Mouse (Mus musculus) midbrain, embryonic 11.5 days (tissue): ENCODE results near the gene Ptpn14. TPM values are rescaled to one million over a fixed set of nuclear protein-coding genes. Genes with fewer than 3 reads are reported as not detected.

ENCODE experiments used
- ATAC-seq: fragments of 200-750 bp; cut with Nextera tagmentation; 2 replicates; pipeline ENCODE4 v1.8.0; 2017; ENCODE audit warnings: moderate TSS enrichment, moderate library complexity; ENCODE audit not compliant: low FRiP score
- DNase-seq: peaks from one replicate; pipeline ENCODE4 v3.0.0; 2015; ENCODE audit warnings: low spot score; ENCODE audit errors: missing footprints
- H3K27ac ChIP-seq: fragments of 300-500 bp; sonication (generic); 2 replicates; pipeline ENCODE4 v1.5.1; 2014; ENCODE audit warnings: low read depth, low read length
- H3K27me3 ChIP-seq: fragments of 300-500 bp; sonication (generic); 2 replicates; pipeline ENCODE4 v1.6.1; 2014; ENCODE audit warnings: mild to moderate bottlenecking, low read length, moderate library complexity, mixed read lengths; ENCODE audit not compliant: control insufficient read depth, insufficient read depth
- H3K36me3 ChIP-seq: fragments of 300-500 bp; sonication (generic); 2 replicates; pipeline ENCODE4 v1.6.1; 2014; ENCODE audit warnings: mild to moderate bottlenecking, low read length, moderate library complexity, mixed read lengths; ENCODE audit not compliant: control insufficient read depth, insufficient read depth
- H3K4me1 ChIP-seq: fragments of 300-500 bp; sonication (generic); 2 replicates; pipeline ENCODE4 v1.6.1; 2014; ENCODE audit warnings: low read length; ENCODE audit not compliant: control insufficient read depth, insufficient read depth
- H3K4me2 ChIP-seq: fragments of 300-500 bp; sonication (generic); 2 replicates; pipeline ENCODE4 v1.6.1; 2014; ENCODE audit warnings: mild to moderate bottlenecking, moderate library complexity
- H3K4me3 ChIP-seq: fragments of 300-500 bp; sonication (generic); 2 replicates; pipeline ENCODE4 v1.5.1; 2014; ENCODE audit warnings: low read depth, low read length
- H3K9ac ChIP-seq: fragments of 300-500 bp; sonication (generic); 2 replicates; pipeline ENCODE4 v1.6.1; 2014; ENCODE audit warnings: low read length
- H3K9me3 ChIP-seq: fragments of 300-500 bp; sonication (generic); 2 replicates; pipeline ENCODE4 v1.6.1; 2016; ENCODE audit warnings: low read length; ENCODE audit not compliant: control insufficient read depth
- WGBS: fragments of 180-500 bp; shearing (Covaris S2); extraction: QIAGEN DNeasy Blood & Tissue Kit; methylation state at CpG from one replicate; pipeline ENCODE4 v1.1.7; 2014; 5-methylcytosine and 5-hydroxymethylcytosine counted together
- polyA plus RNA-seq: library from polyadenylated mRNA; unstranded; fragments of >200 nt; fragmentation: Nextera tagmentation; extraction: Ambion mirVana; gene quantifications from 2 replicates; pipeline ENCODE4 v1.2.1, GENCODE M21; 2014

Ptpn14 gene
- polyA plus RNA-seq, 1 experiment from 2014 or later: 4.3 TPM

DNA sequence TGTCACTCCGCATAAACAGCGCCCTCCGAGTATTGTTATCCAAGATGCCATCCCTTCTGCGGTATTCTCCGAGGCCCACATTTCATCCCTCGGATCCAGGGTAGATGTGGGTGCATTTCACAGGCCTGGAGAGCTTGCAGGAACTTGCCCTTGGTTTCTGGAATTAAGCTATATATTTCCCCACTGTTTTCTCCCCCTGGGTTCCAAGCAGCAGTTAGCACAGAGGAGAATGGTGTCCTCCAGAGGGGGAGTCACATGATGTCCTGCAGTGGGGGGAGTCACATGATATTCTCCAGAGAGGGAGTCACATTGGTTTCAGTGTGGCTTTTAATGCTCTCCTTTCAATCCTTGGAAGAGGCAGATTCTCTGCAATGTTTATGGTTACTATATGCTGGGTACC is 130.3 kb downstream of the Ptpn14 start:
- Histone ChIP-seq H3K4me1 (no peaks in the 10 kb centered on the region), H3K4me2 (no peak overlapping the region), H3K27ac (no peak overlapping the region), H3K36me3 (no peaks in the 10 kb centered on the region; the same call in 1 of the 2 replicates), H3K9ac (no peak overlapping the region), H3K9me3 (no peaks in the 10 kb centered on the region), H3K27me3 (no peaks in the 10 kb centered on the region), H3K4me3 (no peak overlapping the region)
- WGBS: 93% methylated on average over 6 of the region's 6 CpGs
- DNase-seq (no peak), ATAC-seq (no peak)

- no peaks in the 10 kb centered on the region for H3K9me3 ChIP-seq
- no peaks in the 10 kb centered on the region; the same call in 1 of the 2 replicates for H3K36me3 ChIP-seq
- H3K27ac ChIP-seq: no peak overlapping the region
- H3K4me2 ChIP-seq: no peak overlapping the region
- WGBS: 85% methylated on average over 17 of the region's 17 CpGs
- H3K4me3 ChIP-seq: no peak overlapping the region
- ATAC-seq: no peak
- H3K27me3 ChIP-seq: no peaks in the 10 kb centered on the region
- H3K4me1 ChIP-seq: no peaks in the 10 kb centered on the region
- DNase-seq: no peak
- H3K9ac ChIP-seq: no peak overlapping the region
Observed at GRCm38 (mm10) chr1:189860112-189860941, 132.3 kb downstream of the Ptpn14 start.

DNA sequence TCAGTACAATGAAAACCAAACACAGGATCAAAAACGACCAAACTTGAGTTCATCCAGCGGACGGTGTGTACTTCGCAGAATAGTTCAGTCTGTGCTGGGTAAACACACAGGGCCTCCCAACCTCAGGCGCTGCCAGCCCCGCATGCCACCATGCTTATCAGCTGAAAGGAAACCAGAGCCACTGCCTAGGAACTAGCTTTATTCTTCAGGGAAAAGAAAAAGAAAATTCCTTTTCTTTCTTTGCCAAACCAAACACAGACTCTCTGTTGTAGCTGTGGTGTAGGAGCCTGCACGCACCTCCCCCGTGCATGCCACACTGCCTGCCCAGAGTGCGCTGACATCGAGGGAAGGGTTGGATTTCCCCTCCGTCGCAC is 132.9 kb downstream of the Ptpn14 start:
- ATAC-seq: no peak
- WGBS: 83% methylated on average over 12 of the region's 12 CpGs
- H3K9ac ChIP-seq: no peak overlapping the region

GRCm38 (mm10) chr1:189863727-189864126 is 135.7 kb downstream of the Ptpn14 start:
- Histone ChIP-seq H3K27me3 (no peaks in the 10 kb centered on the region), H3K9ac (no peak overlapping the region), H3K4me2 (no peak overlapping the region), H3K9me3 (no peaks in the 10 kb centered on the region), H3K36me3 (no peaks in the 10 kb centered on the region), H3K4me3 (no peak overlapping the region), H3K4me1 (no peaks in the 10 kb centered on the region), H3K27ac (no peak overlapping the region)
- DNase-seq (no peak), ATAC-seq (no peak)
- 95% methylated on average over 3 of the region's 3 CpGs for WGBS

More for the DNA sequence above, 132.9 kb downstream of the Ptpn14 start:
- Histone ChIP-seq H3K27ac (no peak overlapping the region), H3K4me3 (no peak overlapping the region), H3K27me3 (no peaks in the 10 kb centered on the region), H3K4me2 (no peak overlapping the region), H3K36me3 (no peaks in the 10 kb centered on the region; the same call in 1 of the 2 replicates), H3K9me3 (no peaks in the 10 kb centered on the region), H3K4me1 (no peaks in the 10 kb centered on the region)
- DNase-seq: no peak

DNA sequence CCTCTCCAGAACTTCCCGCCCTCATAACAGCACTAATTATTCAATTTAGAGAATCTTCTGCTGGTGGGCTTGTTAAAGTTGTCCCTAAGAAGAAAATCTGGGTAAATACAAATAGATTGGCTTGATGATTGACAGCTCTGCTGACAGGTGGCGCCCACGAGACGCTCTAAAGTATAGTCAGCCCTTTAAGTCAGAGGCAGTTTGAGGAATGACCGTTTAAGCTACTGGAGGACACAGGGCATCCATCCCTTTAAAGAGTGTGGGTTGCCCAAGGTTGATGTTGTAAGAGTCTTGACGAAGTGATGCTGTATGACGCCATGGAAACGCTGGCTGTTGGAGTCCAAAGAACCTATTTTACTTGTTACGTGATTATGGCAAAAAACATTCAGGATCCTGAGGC is 136.2 kb downstream of the Ptpn14 start:
- Histone ChIP-seq H3K4me3 (no peak overlapping the region), H3K9ac (no peak overlapping the region), H3K9me3 (no peaks in the 10 kb centered on the region), H3K27me3 (no peaks in the 10 kb centered on the region), H3K4me2 (no peak overlapping the region), H3K27ac (no peak overlapping the region), H3K36me3 (no peaks in the 10 kb centered on the region), H3K4me1 (no peaks in the 10 kb centered on the region)
- ATAC-seq (no peak), DNase-seq (no peak)
- WGBS: 80% methylated on average over 9 of the region's 9 CpGs

- 90% methylated on average over 15 of the region's 15 CpGs for WGBS
- H3K36me3 ChIP-seq: no peaks in the 10 kb centered on the region
- H3K9me3 ChIP-seq: no peaks in the 10 kb centered on the region
- no peak overlapping the region for H3K4me3 ChIP-seq
- DNase-seq (no peak), ATAC-seq (no peak)
- no peak overlapping the region for H3K9ac ChIP-seq
- H3K4me1 ChIP-seq: no peaks in the 10 kb centered on the region
- no peak overlapping the region for H3K27ac ChIP-seq
- no peak overlapping the region for H3K4me2 ChIP-seq
- no peaks in the 10 kb centered on the region for H3K27me3 ChIP-seq
Observed at GRCm38 (mm10) chr1:189864846-189865560, 136.9 kb downstream of the Ptpn14 start.

DNA sequence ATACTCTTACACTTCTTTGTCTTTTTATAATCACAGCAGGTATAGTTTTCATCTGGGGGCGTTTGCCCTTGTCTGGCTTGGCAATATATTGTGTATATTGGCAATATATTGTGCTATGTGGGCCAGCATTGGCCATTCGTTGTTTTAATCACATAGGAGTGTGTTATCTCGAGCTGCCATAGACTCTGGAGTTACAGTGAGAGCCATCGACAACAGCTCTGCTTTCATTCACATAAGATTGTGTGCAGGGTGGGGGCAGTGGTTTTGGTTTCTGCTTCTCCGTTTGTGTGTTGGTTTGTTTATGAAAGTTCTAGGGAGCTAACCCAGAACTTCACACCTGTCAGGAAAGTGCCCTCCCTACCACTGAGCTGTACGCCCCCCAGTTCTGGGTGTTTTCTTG is 138.6 kb downstream of the Ptpn14 start:
- H3K4me2 ChIP-seq: no peak overlapping the region
- no peaks in the 10 kb centered on the region for H3K36me3 ChIP-seq
- WGBS: 87% methylated on average over 6 of the region's 6 CpGs
- no peak overlapping the region for H3K27ac ChIP-seq
- H3K4me1 ChIP-seq: no peaks in the 10 kb centered on the region
- no peaks in the 10 kb centered on the region for H3K9me3 ChIP-seq
- H3K9ac ChIP-seq: no peak overlapping the region
- no peak for ATAC-seq
- no peak overlapping the region for H3K4me3 ChIP-seq
- no peak for DNase-seq
- no peaks in the 10 kb centered on the region for H3K27me3 ChIP-seq

GRCm38 (mm10) chr1:189867034-189867433 is 139.0 kb downstream of the Ptpn14 start:
- Histone ChIP-seq H3K27me3 (no peaks in the 10 kb centered on the region), H3K36me3 (no peaks in the 10 kb centered on the region), H3K27ac (no peak overlapping the region), H3K4me1 (no peaks in the 10 kb centered on the region), H3K4me3 (no peak overlapping the region), H3K4me2 (no peak overlapping the region), H3K9me3 (no peaks in the 10 kb centered on the region), H3K9ac (no peak overlapping the region)
- DNase-seq (no peak), ATAC-seq (no peak)
- WGBS: 74% methylated on average over 5 of the region's 5 CpGs

DNA sequence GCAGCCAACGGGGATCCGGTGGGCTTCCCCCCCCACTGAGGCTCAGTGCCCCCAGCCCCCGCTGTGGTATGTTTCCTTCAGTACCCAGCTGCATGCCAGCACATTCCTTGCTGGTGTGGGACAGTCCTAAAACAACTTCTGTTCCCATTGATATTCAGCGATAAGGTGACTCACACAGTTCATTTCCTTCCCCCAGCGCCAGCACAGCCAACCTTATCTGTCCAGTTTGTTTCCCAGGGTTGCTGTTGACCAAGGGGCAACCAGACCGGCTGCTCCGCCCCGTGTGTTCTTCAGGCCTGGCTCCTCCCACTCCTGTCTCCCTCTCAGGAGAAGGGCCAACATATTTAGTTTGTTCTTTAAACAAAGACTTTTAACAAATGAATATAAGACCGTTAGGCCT is 139.4 kb downstream of the Ptpn14 start:
- H3K4me3 ChIP-seq: no peak overlapping the region
- H3K27ac ChIP-seq: no peak overlapping the region
- H3K36me3 ChIP-seq: no peaks in the 10 kb centered on the region
- DNase-seq: no peak
- ATAC-seq: no peak
- H3K9me3 ChIP-seq: no peaks in the 10 kb centered on the region
- no peaks in the 10 kb centered on the region for H3K4me1 ChIP-seq
- no peak overlapping the region for H3K9ac ChIP-seq
- no peaks in the 10 kb centered on the region for H3K27me3 ChIP-seq
- WGBS: 69% methylated on average over 9 of the region's 9 CpGs
- H3K4me2 ChIP-seq: no peak overlapping the region
